Mouse (Mus musculus): ENCODE data around the gene Nat9.
A peak's percentile ranks its signal among the peaks of the same experiment; 100 is the strongest.

- TF ChIP-seq CTCF (IDR thresholded peaks at IDR 0.05; ENCODE audit: low read depth) (peak; percentile 89), EP300 (IDR thresholded peaks at IDR 0.05; ENCODE audit: low read depth) (no peak)
Measured at GRCm38 (mm10) chr11:115160883-115161577, 26.6 kb downstream of the Nat9 start.
